In the genomic region with DNA sequence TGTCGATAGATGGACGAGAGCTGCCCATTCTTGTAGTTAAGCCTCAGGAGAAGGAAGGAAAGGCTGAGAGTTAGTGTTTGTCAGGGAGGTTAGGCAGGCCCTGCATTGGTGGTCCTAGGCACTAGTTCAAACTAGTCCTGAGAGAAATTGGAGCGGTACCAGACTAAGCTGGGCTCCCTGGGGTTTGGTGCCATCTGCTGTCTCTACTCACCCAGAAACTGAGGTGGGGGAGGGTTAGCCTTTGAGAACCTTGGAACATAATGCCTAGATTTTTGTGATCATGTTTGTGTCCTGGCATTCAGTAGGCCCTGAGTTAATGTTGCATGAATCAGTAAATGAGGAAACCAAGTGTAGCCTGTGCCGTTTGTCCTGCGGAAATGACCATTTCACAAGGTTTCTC, we compare ENCODE assay signal across 8 mouse cellular contexts. TPM values are rescaled to one million over a fixed set of nuclear protein-coding genes. Genes with fewer than 3 reads are reported as not detected.
A peak's percentile ranks its signal among the peaks of the same experiment; 100 is the strongest.
DNase-seq lines count a peak whose midpoint lies in the region; ATAC-seq and TF ChIP-seq lines count a peak whose summit lies in the region.

No protein-coding gene starts in this region.

- 0 out of 2 replicates have a peak overlapping the region, but pooled peaks have one; percentile 97 for H3K27ac ChIP-seq in forebrain, postnatal 0 days (ENCODE audit: low read depth, low read length)
- H3K27ac ChIP-seq in kidney, embryonic 16.5 days (ENCODE audit: low read length) = peak overlapping the region; percentile 99
- peak overlapping the region; percentile 100 for H3K27ac ChIP-seq in liver, postnatal 0 days (ENCODE audit: low read depth)

- peak; percentile 46; the same call in 1 of the 2 replicates for TF ChIP-seq CTCF in forebrain, postnatal 0 days (IDR thresholded peaks at IDR 0.05; ENCODE audit: low read depth)
- TF ChIP-seq CTCF in liver, postnatal 0 days (IDR thresholded peaks at IDR 0.05; ENCODE audit: low read depth) = peak; percentile 65

- H3K4me3 ChIP-seq in forebrain, postnatal 0 days (ENCODE audit: low read depth, low read length) = peak overlapping the region; percentile 92
- H3K4me3 ChIP-seq in kidney, embryonic 16.5 days (ENCODE audit: low read length) = peak overlapping the region; percentile 64
- peak overlapping the region; percentile 100 for H3K4me3 ChIP-seq in liver, postnatal 0 days (ENCODE audit: low read depth, low read length)

- no peak for TF ChIP-seq EP300 in liver, postnatal 0 days (IDR thresholded peaks at IDR 0.05; ENCODE audit: low read depth)

- no peaks in the 10 kb centered on the region for H3K9me3 ChIP-seq in forebrain, postnatal 0 days (ENCODE audit: low read length)
- H3K9me3 ChIP-seq in kidney, embryonic 16.5 days (ENCODE audit: low read length) = no peaks in the 10 kb centered on the region
- no peaks in the 10 kb centered on the region for H3K9me3 ChIP-seq in liver, postnatal 0 days (ENCODE audit: low read length)

- peaks cover 12% of the 10 kb centered on the region for H3K4me1 ChIP-seq in forebrain, postnatal 0 days (ENCODE audit: insufficient read depth)
- peaks cover 25% of the 10 kb centered on the region for H3K4me1 ChIP-seq in kidney, embryonic 16.5 days (ENCODE audit: insufficient read depth, low read length)
- peaks cover 14% of the 10 kb centered on the region for H3K4me1 ChIP-seq in liver, postnatal 0 days (ENCODE audit: insufficient read depth)

- 29% methylated on average over 5 of the region's 5 CpGs for WGBS in forebrain, postnatal 0 days
- 19% methylated on average over 5 of the region's 5 CpGs for WGBS in kidney, embryonic 16.5 days
- WGBS in liver, postnatal 0 days (ENCODE audit: insufficient replicate concordance) = 17% methylated on average over 5 of the region's 5 CpGs

- no peak for ATAC-seq in forebrain, postnatal 0 days
- no peak for ATAC-seq in kidney, embryonic 16.5 days (ENCODE audit: low FRiP score, low TSS enrichment)
- no peak for ATAC-seq in liver, postnatal 0 days

- H3K9ac ChIP-seq in forebrain, postnatal 0 days = peak overlapping the region; percentile 95
- H3K9ac ChIP-seq in kidney, embryonic 16.5 days (replicated peaks; ENCODE audit: low read length) = peak overlapping the region; percentile 92
- peak overlapping the region; percentile 99 for H3K9ac ChIP-seq in liver, postnatal 0 days (replicated peaks)

- H3K4me2 ChIP-seq in forebrain, postnatal 0 days (ENCODE audit: low read depth) = peak overlapping the region; percentile 97
- H3K4me2 ChIP-seq in kidney, embryonic 16.5 days (replicated peaks; ENCODE audit: low read depth, low read length) = peak overlapping the region; percentile 88
- peak overlapping the region; percentile 96 for H3K4me2 ChIP-seq in liver, postnatal 0 days (ENCODE audit: low read depth, low read length)

- peaks cover 25% of the 10 kb centered on the region for H3K36me3 ChIP-seq in forebrain, postnatal 0 days (ENCODE audit: insufficient read depth)
- peaks cover 20% of the 10 kb centered on the region for H3K36me3 ChIP-seq in kidney, embryonic 16.5 days (ENCODE audit: insufficient read depth, low read length)
- H3K36me3 ChIP-seq in liver, postnatal 0 days (replicated peaks; ENCODE audit: insufficient read depth, low read length) = peaks cover 32% of the 10 kb centered on the region

- no peaks in the 10 kb centered on the region for H3K27me3 ChIP-seq in forebrain, postnatal 0 days (ENCODE audit: insufficient read depth, low read length)
- no peaks in the 10 kb centered on the region for H3K27me3 ChIP-seq in kidney, embryonic 16.5 days (ENCODE audit: insufficient read depth, low read length)
- no peaks in the 10 kb centered on the region for H3K27me3 ChIP-seq in liver, postnatal 0 days (ENCODE audit: insufficient read depth, low read length)

- DNase-seq in right cerebral cortex, postnatal 10 days (ENCODE audit: low spot score in 2 of 2) = peak; percentile 59 to 68
- no peak for DNase-seq in right cerebral cortex, postnatal 4 days
- DNase-seq in c-Kit-negative CD71-positive TER-119-positive erythroid progenitor cells, embryonic 14.5 days (ENCODE audit: low read depth, low spot score) = peak; percentile 13
- peak; percentile 53 for DNase-seq in forebrain, postnatal 0 days
- peak; percentile 54 for DNase-seq in liver, postnatal 0 days
- DNase-seq in retina, postnatal 1 day = peak; percentile 64
- no peak for DNase-seq in urinary bladder, postnatal 10 days (ENCODE audit: low spot score)

RNA-seq across cellular contexts. Expression of gene Brpf1, which starts 1.2 kb away (rescaled TPM):
- total RNA-seq in forebrain, postnatal 0 days (2014; rRNA removed) = 27.5 and 30.7 TPM in 2 replicates
- 9.8 and 10.9 TPM in 2 replicates for polyA plus RNA-seq in forebrain, postnatal 0 days (2015; fragmentation: Nextera tagmentation; extraction: Ambion mirVana)
- 19.0 and 22.1 TPM in 2 replicates for polyA plus RNA-seq in kidney, embryonic 16.5 days (2015; fragmentation: Nextera tagmentation; extraction: Ambion mirVana)
- 4.1 and 4.8 TPM in 2 replicates for polyA plus RNA-seq in liver, postnatal 0 days (2015; fragmentation: Nextera tagmentation; extraction: Ambion mirVana)

RNA-seq across cellular contexts. Expression of gene Ogg1, which starts 18.6 kb away (rescaled TPM):
- 11.9 and 13.5 TPM in 2 replicates for total RNA-seq in forebrain, postnatal 0 days (2014; rRNA removed)
- 10.1 and 10.5 TPM in 2 replicates for polyA plus RNA-seq in forebrain, postnatal 0 days (2015; fragmentation: Nextera tagmentation; extraction: Ambion mirVana)
- polyA plus RNA-seq in kidney, embryonic 16.5 days (2015; fragmentation: Nextera tagmentation; extraction: Ambion mirVana) = 17.4 and 19.4 TPM in 2 replicates
- 3.8 and 4.2 TPM in 2 replicates for polyA plus RNA-seq in liver, postnatal 0 days (2015; fragmentation: Nextera tagmentation; extraction: Ambion mirVana)

RNA-seq across cellular contexts. Expression of gene Cpne9, which starts 26.0 kb away (rescaled TPM):
- 0.54 and 4.0 TPM in 2 replicates for total RNA-seq in forebrain, postnatal 0 days (2014; rRNA removed)
- polyA plus RNA-seq in forebrain, postnatal 0 days (2015; fragmentation: Nextera tagmentation; extraction: Ambion mirVana) = 1.9 and 4.1 TPM in 2 replicates
- 0.09 TPM in 1 of 2 replicates, not detected in the other for polyA plus RNA-seq in kidney, embryonic 16.5 days (2015; fragmentation: Nextera tagmentation; extraction: Ambion mirVana)
- polyA plus RNA-seq in liver, postnatal 0 days (2015; fragmentation: Nextera tagmentation; extraction: Ambion mirVana) = 0.02 and 0.04 TPM in 2 replicates

RNA-seq across cellular contexts. Expression of gene Camk1, which starts 35.6 kb away (rescaled TPM):
- total RNA-seq in forebrain, postnatal 0 days (2014; rRNA removed) = 119 and 131 TPM in 2 replicates
- polyA plus RNA-seq in forebrain, postnatal 0 days (2015; fragmentation: Nextera tagmentation; extraction: Ambion mirVana) = 107 and 118 TPM in 2 replicates
- 110 and 117 TPM in 2 replicates for polyA plus RNA-seq in kidney, embryonic 16.5 days (2015; fragmentation: Nextera tagmentation; extraction: Ambion mirVana)
- polyA plus RNA-seq in liver, postnatal 0 days (2015; fragmentation: Nextera tagmentation; extraction: Ambion mirVana) = 17.9 and 18.1 TPM in 2 replicates

Comparison
In these comparisons a context has a peak if more than half of its experiments do, and no peak if none do; other contexts are left out.
1. DNase-seq: peak in right cerebral cortex, postnatal 10 days (2 of 2), c-Kit-negative CD71-positive TER-119-positive erythroid progenitor cells, embryonic 14.5 days (single experiment), forebrain, postnatal 0 days (single experiment), liver, postnatal 0 days (single experiment) and retina, postnatal 1 day (single experiment); none in right cerebral cortex, postnatal 4 days (single experiment) and urinary bladder, postnatal 10 days (single experiment).
2. Peak in every context shown above with its lines, with median percentiles within 50 percentile points of each other: H3K27ac ChIP-seq, H3K4me2 ChIP-seq, H3K4me3 ChIP-seq and H3K9ac ChIP-seq.